Mouse (Mus musculus): ENCODE data around the gene Cacna2d3. TPM values are rescaled to one million over a fixed set of nuclear protein-coding genes. Genes with fewer than 3 reads are reported as not detected.
A peak's percentile ranks its signal among the peaks of the same experiment; 100 is the strongest.

Cacna2d3 gene
- polyA plus RNA-seq, 1 experiment from 2014 or later = 0.88 TPM

- H3K27ac ChIP-seq = no peak overlapping the region
- WGBS = 82% methylated on average over 3 of the region's 3 CpGs
- peaks cover 12% of the 10 kb centered on the region for H3K4me1 ChIP-seq
- no peaks in the 10 kb centered on the region for H3K27me3 ChIP-seq (ENCODE audit: poor library complexity, severe bottlenecking)
- H3K4me3 ChIP-seq = no peak overlapping the region
- H3K36me3 ChIP-seq (replicated peaks) = no peaks in the 10 kb centered on the region
- no peak for DNase-seq (ENCODE audit: extremely low spot score, low spot score)
- H3K9me3 ChIP-seq = no peaks in the 10 kb centered on the region
Measured at GRCm38 (mm10) chr14:29530516-29530915, 191.1 kb downstream of the Cacna2d3 start.

- Histone ChIP-seq H3K9me3 (no peaks in the 10 kb centered on the region), H3K36me3 (replicated peaks) (no peaks in the 10 kb centered on the region), H3K27me3 (ENCODE audit: poor library complexity, severe bottlenecking) (no peaks in the 10 kb centered on the region), H3K27ac (no peak overlapping the region), H3K4me1 (peaks cover 14% of the 10 kb centered on the region), H3K4me3 (no peak overlapping the region)
- no peak for DNase-seq (ENCODE audit: extremely low spot score, low spot score)
- 85% methylated on average over 10 of the region's 10 CpGs for WGBS
Measured at GRCm38 (mm10) chr14:29528696-29529095, 193.0 kb downstream of the Cacna2d3 start.

GRCm38 (mm10) chr14:29519751-29520669, 201.7 kb downstream of the Cacna2d3 start:
- peaks cover 9% of the 10 kb centered on the region for H3K4me1 ChIP-seq
- DNase-seq (ENCODE audit: extremely low spot score, low spot score) = no peak
- H3K4me3 ChIP-seq = no peak overlapping the region
- no peaks in the 10 kb centered on the region for H3K9me3 ChIP-seq
- H3K27ac ChIP-seq = peak overlapping the region; percentile 63
- no peaks in the 10 kb centered on the region for H3K36me3 ChIP-seq (replicated peaks)
- no peaks in the 10 kb centered on the region for H3K27me3 ChIP-seq (ENCODE audit: poor library complexity, severe bottlenecking)
- WGBS = 42% methylated on average over 7 of the region's 7 CpGs

- WGBS = 46% methylated on average over 5 of the region's 5 CpGs
- peaks cover 8% of the 10 kb centered on the region for H3K4me1 ChIP-seq
- no peak for DNase-seq (ENCODE audit: extremely low spot score, low spot score)
- H3K9me3 ChIP-seq = no peaks in the 10 kb centered on the region
- no peaks in the 10 kb centered on the region for H3K36me3 ChIP-seq (replicated peaks)
- H3K27ac ChIP-seq = 0 out of 2 replicates have a peak overlapping the region, but pooled peaks have one; percentile 56
- no peaks in the 10 kb centered on the region for H3K27me3 ChIP-seq (ENCODE audit: poor library complexity, severe bottlenecking)
- no peak overlapping the region for H3K4me3 ChIP-seq
Measured at GRCm38 (mm10) chr14:29502667-29503066, 219.0 kb downstream of the Cacna2d3 start.

GRCm38 (mm10) chr14:29498546-29499290, 222.9 kb downstream of the Cacna2d3 start:
- no peaks in the 10 kb centered on the region for H3K9me3 ChIP-seq
- peaks cover 8% of the 10 kb centered on the region for H3K4me1 ChIP-seq
- no peak overlapping the region for H3K4me3 ChIP-seq
- 80% methylated on average over 8 of the region's 8 CpGs for WGBS
- no peak overlapping the region for H3K27ac ChIP-seq
- no peaks in the 10 kb centered on the region for H3K36me3 ChIP-seq (replicated peaks)
- DNase-seq (ENCODE audit: extremely low spot score, low spot score) = no peak
- H3K27me3 ChIP-seq (ENCODE audit: poor library complexity, severe bottlenecking) = no peaks in the 10 kb centered on the region

- Histone ChIP-seq H3K4me3 (no peak overlapping the region), H3K36me3 (replicated peaks) (no peaks in the 10 kb centered on the region), H3K27me3 (ENCODE audit: poor library complexity, severe bottlenecking) (no peaks in the 10 kb centered on the region), H3K9me3 (no peaks in the 10 kb centered on the region), H3K4me1 (no peaks in the 10 kb centered on the region), H3K27ac (no peak overlapping the region)
- 92% methylated on average over 3 of the region's 3 CpGs for WGBS
- DNase-seq (ENCODE audit: extremely low spot score, low spot score) = no peak
Measured at GRCm38 (mm10) chr14:29496552-29496951, 225.1 kb downstream of the Cacna2d3 start.

GRCm38 (mm10) chr14:29491786-29492185, 229.9 kb downstream of the Cacna2d3 start:
- 79% methylated on average over 1 of the region's 1 CpGs for WGBS

GRCm38 (mm10) chr14:29485416-29485815, 236.2 kb downstream of the Cacna2d3 start:
- Histone ChIP-seq H3K9me3 (no peaks in the 10 kb centered on the region), H3K27me3 (ENCODE audit: poor library complexity, severe bottlenecking) (no peaks in the 10 kb centered on the region), H3K36me3 (replicated peaks) (no peaks in the 10 kb centered on the region), H3K27ac (no peak overlapping the region), H3K4me1 (no peaks in the 10 kb centered on the region), H3K4me3 (no peak overlapping the region)
- 78% methylated on average over 1 of the region's 1 CpGs for WGBS
- no peak for DNase-seq (ENCODE audit: extremely low spot score, low spot score)

More at GRCm38 (mm10) chr14:29491786-29492185, 229.9 kb downstream of the Cacna2d3 start:
- Histone ChIP-seq H3K27me3 (ENCODE audit: poor library complexity, severe bottlenecking) (no peaks in the 10 kb centered on the region), H3K4me3 (no peak overlapping the region), H3K27ac (no peak overlapping the region), H3K4me1 (no peaks in the 10 kb centered on the region), H3K36me3 (replicated peaks) (no peaks in the 10 kb centered on the region), H3K9me3 (no peaks in the 10 kb centered on the region)
- DNase-seq (ENCODE audit: extremely low spot score, low spot score) = no peak

- no peak for DNase-seq (ENCODE audit: extremely low spot score, low spot score)
- 42% methylated on average over 6 of the region's 6 CpGs for WGBS
Measured at GRCm38 (mm10) chr14:29478403-29478983, 243.2 kb downstream of the Cacna2d3 start.

GRCm38 (mm10) chr14:29464277-29464676, 257.4 kb downstream of the Cacna2d3 start:
- Histone ChIP-seq H3K9me3 (no peaks in the 10 kb centered on the region), H3K4me3 (no peak overlapping the region), H3K36me3 (replicated peaks) (no peaks in the 10 kb centered on the region), H3K4me1 (no peaks in the 10 kb centered on the region), H3K27me3 (ENCODE audit: poor library complexity, severe bottlenecking) (no peaks in the 10 kb centered on the region), H3K27ac (no peak overlapping the region)
- 89% methylated on average over 2 of the region's 2 CpGs for WGBS
- DNase-seq (ENCODE audit: extremely low spot score, low spot score) = no peak

More at GRCm38 (mm10) chr14:29478403-29478983, 243.2 kb downstream of the Cacna2d3 start:
- Histone ChIP-seq H3K36me3 (replicated peaks) (no peaks in the 10 kb centered on the region), H3K4me3 (no peak overlapping the region), H3K9me3 (no peaks in the 10 kb centered on the region), H3K4me1 (peaks cover 29% of the 10 kb centered on the region), H3K27me3 (ENCODE audit: poor library complexity, severe bottlenecking) (peaks cover 8% of the 10 kb centered on the region; the same call in 1 of the 2 replicates), H3K27ac (no peak overlapping the region)

GRCm38 (mm10) chr14:29449203-29449602, 272.5 kb downstream of the Cacna2d3 start:
- Histone ChIP-seq H3K4me1 (peaks cover 29% of the 10 kb centered on the region), H3K27me3 (ENCODE audit: poor library complexity, severe bottlenecking) (peaks cover 13% of the 10 kb centered on the region; the same call in 1 of the 2 replicates), H3K36me3 (replicated peaks) (no peaks in the 10 kb centered on the region), H3K27ac (0 out of 2 replicates have a peak overlapping the region, but pooled peaks have one; percentile 5), H3K4me3 (no peak overlapping the region), H3K9me3 (no peaks in the 10 kb centered on the region)
- 41% methylated on average over 3 of the region's 3 CpGs for WGBS
- DNase-seq (ENCODE audit: extremely low spot score, low spot score) = no peak

Measured in forebrain, embryonic 10.5 days (tissue).